Mouse (Mus musculus) forebrain, embryonic 14.5 days (tissue): ENCODE results near the gene Fam178b. TPM values are rescaled to one million over a fixed set of nuclear protein-coding genes. Genes with fewer than 3 reads are reported as not detected.

Experiments
- ATAC-seq: fragments of 200-750 bp; cut with Nextera tagmentation; 2 replicates; pipeline ENCODE4 v1.8.0; 2017; ENCODE audit warnings: mild to moderate bottlenecking, moderate library complexity
- DNase-seq: peaks from one replicate; pipeline ENCODE4 v3.0.0-alpha.2; 2015; ENCODE audit warnings: low spot score
- H3K27ac ChIP-seq: fragments of 300-500 bp; sonication (generic); 2 replicates; pipeline ENCODE4 v1.5.1; 2014; ENCODE audit warnings: low read depth, mild to moderate bottlenecking, control low read depth, low read length, moderate library complexity
- H3K27me3 ChIP-seq: fragments of 300-500 bp; sonication (generic); replicated peaks from 2 replicates; pipeline ENCODE4 v1.6.1; 2014; ENCODE audit warnings: low read length, control low read depth, mixed read lengths; ENCODE audit not compliant: control insufficient read depth, insufficient read depth
- H3K36me3 ChIP-seq: fragments of 300-500 bp; sonication (generic); 2 replicates; pipeline ENCODE4 v1.6.1; 2014; ENCODE audit warnings: low read length, control low read depth; ENCODE audit not compliant: control insufficient read depth, insufficient read depth
- H3K4me1 ChIP-seq: fragments of 300-500 bp; sonication (generic); 2 replicates; pipeline ENCODE4 v1.6.1; 2014; ENCODE audit warnings: antibody characterized with exemption, low read length, control low read depth; ENCODE audit not compliant: control insufficient read depth, insufficient read depth
- H3K4me2 ChIP-seq: fragments of 300-500 bp; sonication (generic); 2 replicates; pipeline ENCODE4 v1.6.1; 2014; ENCODE audit warnings: mild to moderate bottlenecking, control low read depth, low read length
- H3K4me3 ChIP-seq: fragments of 300-500 bp; sonication (generic); 2 replicates; pipeline ENCODE4 v1.5.1; 2014; ENCODE audit warnings: low read depth, low read length, control low read depth
- H3K9ac ChIP-seq: fragments of 300-500 bp; sonication (generic); 2 replicates; pipeline ENCODE4 v1.6.1; 2014; ENCODE audit warnings: mild to moderate bottlenecking, low read length, control low read depth, moderate library complexity
- H3K9me3 ChIP-seq: fragments of 300-500 bp; sonication (generic); replicated peaks from 2 replicates; pipeline ENCODE4 v1.6.1; 2016; ENCODE audit warnings: low read length, control low read depth, mixed read lengths; ENCODE audit not compliant: control insufficient read depth
- WGBS: fragments of 180-500 bp; shearing (Covaris S2); extraction: QIAGEN DNeasy Blood & Tissue Kit; methylation state at CpG from one replicate; pipeline ENCODE4 v1.1.7; 2014; 5-methylcytosine and 5-hydroxymethylcytosine counted together
- polyA plus RNA-seq: library from polyadenylated mRNA; unstranded; fragments of >200 nt; fragmentation: Nextera tagmentation; extraction: Ambion mirVana; gene quantifications from 2 replicates; pipeline ENCODE4 v1.2.1, GENCODE M21; 2014

Fam178b gene
- polyA plus RNA-seq, 1 experiment from 2014 or later: not detected

DNA sequence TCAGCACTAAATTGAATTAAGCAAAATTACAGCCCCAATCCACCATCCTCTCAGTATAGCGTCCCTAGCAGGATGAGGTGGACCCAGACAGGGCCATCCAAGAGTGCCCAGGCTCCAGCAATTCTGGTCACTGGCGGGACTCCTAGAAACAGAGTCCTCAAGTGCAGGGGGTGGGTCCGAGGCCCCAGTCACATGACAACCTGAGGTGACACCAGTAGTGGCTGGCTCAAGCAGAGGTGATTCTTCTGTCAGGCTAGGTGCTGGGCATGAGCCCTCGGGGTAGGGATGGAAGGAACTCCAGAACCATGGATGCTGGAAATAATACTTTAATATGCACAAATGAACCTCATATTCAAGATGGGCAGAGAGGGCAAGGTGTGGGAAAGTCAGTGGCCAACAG, 120.6 kb downstream of the Fam178b start:
- Histone ChIP-seq H3K4me1 (peaks cover 6% of the 10 kb centered on the region; the same call in 1 of the 2 replicates), H3K27me3 (no peaks in the 10 kb centered on the region), H3K27ac (no peak overlapping the region), H3K9me3 (no peaks in the 10 kb centered on the region), H3K9ac (no peak overlapping the region), H3K4me2 (no peak overlapping the region), H3K4me3 (no peak overlapping the region), H3K36me3 (no peaks in the 10 kb centered on the region)
- ATAC-seq: no peak
- 74% methylated on average over 4 of the region's 4 CpGs for WGBS
- no peak for DNase-seq

DNA sequence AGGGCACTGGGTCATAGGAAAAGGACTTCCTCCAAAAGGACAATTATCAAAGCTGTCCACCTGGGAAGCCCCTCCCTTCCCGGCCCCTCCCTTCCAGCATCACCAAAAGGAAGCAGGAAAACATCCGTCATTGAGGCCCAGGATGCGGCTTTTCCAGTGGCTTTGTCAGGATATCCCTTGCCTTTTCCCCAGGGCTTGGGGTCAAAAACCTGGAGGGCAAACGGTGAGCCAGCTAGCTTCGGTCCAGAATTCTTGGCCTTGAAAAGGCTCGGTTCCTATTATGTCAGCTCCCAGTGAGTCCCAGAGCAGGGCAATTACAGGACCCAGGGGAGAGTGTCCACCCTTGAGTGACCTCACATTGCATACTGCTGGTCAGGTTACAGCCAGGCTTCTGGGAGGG, 122.1 kb downstream of the Fam178b start:
- Histone ChIP-seq H3K36me3 (no peaks in the 10 kb centered on the region), H3K27me3 (no peaks in the 10 kb centered on the region), H3K4me2 (no peak overlapping the region), H3K4me1 (peaks cover 6% of the 10 kb centered on the region; the same call in 1 of the 2 replicates), H3K4me3 (no peak overlapping the region), H3K9ac (no peak overlapping the region), H3K9me3 (no peaks in the 10 kb centered on the region), H3K27ac (no peak overlapping the region)
- 72% methylated on average over 6 of the region's 6 CpGs for WGBS
- ATAC-seq (no peak), DNase-seq (no peak)

DNA sequence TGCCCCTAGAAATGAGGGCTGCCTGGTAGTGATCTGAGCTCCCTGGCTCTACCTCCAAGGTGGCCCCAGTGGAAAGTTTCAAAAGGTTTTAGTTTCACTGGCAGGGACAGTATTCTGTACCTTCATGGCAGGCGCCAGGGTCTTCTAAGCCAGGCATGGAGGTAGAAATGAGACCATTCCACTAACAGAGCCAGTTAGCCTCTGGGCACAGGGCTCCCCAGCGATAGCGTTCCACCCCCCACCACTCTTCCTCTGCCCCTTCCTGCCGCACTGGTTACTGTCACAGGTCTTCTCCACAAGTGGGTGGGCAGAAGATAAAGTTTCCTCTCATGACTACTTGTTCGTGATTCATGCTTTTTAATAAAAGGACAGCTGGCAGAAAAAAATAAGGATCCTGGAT, 123.1 kb downstream of the Fam178b start:
- Histone ChIP-seq H3K4me3 (no peak overlapping the region), H3K9me3 (no peaks in the 10 kb centered on the region), H3K9ac (no peak overlapping the region), H3K27ac (no peak overlapping the region), H3K4me2 (no peak overlapping the region), H3K36me3 (peaks cover 3% of the 10 kb centered on the region; the same call in 1 of the 2 replicates), H3K4me1 (peaks cover 16% of the 10 kb centered on the region), H3K27me3 (no peaks in the 10 kb centered on the region)
- no peak for ATAC-seq
- 72% methylated on average over 5 of the region's 5 CpGs for WGBS
- no peak for DNase-seq

DNA sequence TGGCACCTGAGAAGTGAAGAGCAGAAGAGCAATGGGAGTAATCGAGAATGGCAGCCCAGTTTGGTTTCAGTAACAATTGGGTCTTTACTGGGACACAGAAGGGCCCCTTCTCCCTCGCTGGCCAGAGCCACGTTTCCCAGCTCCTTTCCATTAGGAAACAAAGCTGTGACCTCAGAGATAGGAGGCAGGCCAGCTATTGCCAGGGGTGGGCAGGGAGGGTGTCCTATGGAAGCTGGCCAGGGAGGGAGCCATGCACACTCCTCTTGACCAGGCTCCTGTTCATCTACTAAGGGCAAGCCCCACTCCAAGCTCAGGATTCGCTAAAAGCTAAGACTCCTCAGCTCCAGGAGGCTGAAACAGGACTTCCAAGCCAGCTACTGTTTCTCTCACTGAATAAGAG, 123.7 kb downstream of the Fam178b start:
- 12% methylated on average over 4 of the region's 4 CpGs for WGBS

GRCm38 (mm10) chr1:36558031-36558993, 124.7 kb downstream of the Fam178b start, which contains the start of gene Sema4c:
Gene Sema4c (minus strand): TSS chr1:36558349.
- ATAC-seq (peak; percentile 56), DNase-seq (peak; percentile 87)
- peaks cover 19% of the 10 kb centered on the region for H3K36me3 ChIP-seq
- H3K9ac ChIP-seq: peak within 1 kb of the TSS; percentile 100
- H3K9me3 ChIP-seq: no peaks in the 10 kb centered on the region
- peak within 1 kb of the TSS; percentile 100 for H3K27ac ChIP-seq
- WGBS: 1% methylated on average over 58 of the region's 69 CpGs
- no peaks in the 10 kb centered on the region for H3K27me3 ChIP-seq
- peak within 1 kb of the TSS; percentile 99 for H3K4me3 ChIP-seq
- H3K4me2 ChIP-seq: peak within 1 kb of the TSS; percentile 99
- H3K4me1 ChIP-seq: peaks cover 20% of the 10 kb centered on the region

More for the DNA sequence above, 123.7 kb downstream of the Fam178b start:
- no peak overlapping the region for H3K27ac ChIP-seq
- DNase-seq (no peak), ATAC-seq (no peak)
- no peak overlapping the region for H3K9ac ChIP-seq
- no peaks in the 10 kb centered on the region for H3K9me3 ChIP-seq
- no peak overlapping the region for H3K4me3 ChIP-seq
- peaks cover 9% of the 10 kb centered on the region for H3K36me3 ChIP-seq
- no peak overlapping the region for H3K4me2 ChIP-seq
- no peaks in the 10 kb centered on the region for H3K27me3 ChIP-seq
- peaks cover 20% of the 10 kb centered on the region for H3K4me1 ChIP-seq

GRCm38 (mm10) chr1:36557457-36558011, 125.4 kb downstream of the Fam178b start:
- DNase-seq (peak; percentile 82), ATAC-seq (peak; percentile 62)
- peaks cover 26% of the 10 kb centered on the region for H3K36me3 ChIP-seq
- H3K4me2 ChIP-seq: peak overlapping the region; percentile 99
- WGBS: under 1% methylated on average over 48 of the region's 48 CpGs
- H3K4me1 ChIP-seq: peaks cover 20% of the 10 kb centered on the region
- H3K27me3 ChIP-seq: no peaks in the 10 kb centered on the region
- H3K27ac ChIP-seq: peak overlapping the region; percentile 100
- no peaks in the 10 kb centered on the region for H3K9me3 ChIP-seq
- H3K4me3 ChIP-seq: peak overlapping the region; percentile 99
- H3K9ac ChIP-seq: peak overlapping the region; percentile 100

DNA sequence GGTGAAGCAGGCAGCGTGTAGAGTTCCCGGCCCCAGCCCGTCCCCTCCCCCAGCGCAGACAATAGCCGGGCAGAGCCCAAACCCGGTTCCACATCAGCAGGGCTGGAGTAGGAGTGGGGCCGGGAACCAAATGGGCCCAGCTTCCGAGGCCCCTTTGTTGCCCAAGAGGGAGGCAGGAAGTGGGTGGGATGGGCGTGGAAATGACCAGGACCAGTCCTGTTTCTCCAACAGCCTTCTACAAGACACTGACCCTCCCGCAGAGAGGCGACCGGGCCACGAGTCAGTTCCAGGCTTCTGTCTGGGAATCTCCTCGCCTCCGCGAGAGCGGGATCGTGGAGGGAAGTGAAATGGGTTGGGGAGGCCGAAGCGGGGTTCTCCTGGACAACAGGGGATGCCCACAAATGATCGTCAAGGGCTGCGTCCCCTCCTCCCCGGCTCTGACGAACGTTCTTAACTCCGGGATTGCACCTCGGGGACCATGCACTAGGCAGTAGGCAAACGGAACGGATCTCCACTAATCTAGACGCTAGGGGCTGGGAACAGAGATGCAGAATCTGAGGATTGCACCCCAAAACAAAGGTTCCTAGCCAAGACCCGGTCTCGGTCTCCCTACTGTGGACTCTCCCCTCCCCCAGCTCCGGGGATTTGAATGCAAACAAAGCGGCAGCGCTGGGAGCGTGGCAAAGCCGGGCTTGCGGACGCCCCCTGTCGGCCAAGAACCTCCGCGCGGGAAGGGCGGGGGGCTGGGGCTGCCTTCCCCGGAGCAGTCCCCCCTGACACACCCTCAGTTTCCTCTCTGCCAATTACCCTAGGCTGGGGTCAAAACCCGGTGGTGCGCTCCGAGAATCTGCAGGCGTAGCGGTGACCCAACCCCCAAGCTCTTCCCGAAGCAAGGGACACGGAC, 126.2 kb downstream of the Fam178b start:
- Histone ChIP-seq H3K9ac (peak overlapping the region; percentile 100), H3K27ac (peak overlapping the region; percentile 100), H3K4me3 (peak overlapping the region; percentile 99), H3K9me3 (no peaks in the 10 kb centered on the region), H3K4me1 (peaks cover 20% of the 10 kb centered on the region), H3K27me3 (no peaks in the 10 kb centered on the region), H3K4me2 (peak overlapping the region; percentile 99), H3K36me3 (peaks cover 34% of the 10 kb centered on the region)
- peak; percentile 84 for ATAC-seq
- WGBS: under 1% methylated on average over 52 of the region's 52 CpGs
- peak; percentile 97 for DNase-seq

- H3K4me3 ChIP-seq: peak overlapping the region; percentile 99
- H3K27ac ChIP-seq: peak overlapping the region; percentile 100
- H3K27me3 ChIP-seq: no peaks in the 10 kb centered on the region
- peak overlapping the region; percentile 99 for H3K4me2 ChIP-seq
- H3K9me3 ChIP-seq: no peaks in the 10 kb centered on the region
- no peak for DNase-seq
- no peak for ATAC-seq
- peaks cover 20% of the 10 kb centered on the region for H3K4me1 ChIP-seq
- 4% methylated on average over 8 of the region's 8 CpGs for WGBS
- H3K36me3 ChIP-seq: peaks cover 43% of the 10 kb centered on the region
- H3K9ac ChIP-seq: peak overlapping the region; percentile 100
Measured at GRCm38 (mm10) chr1:36555798-36556395, 127.1 kb downstream of the Fam178b start.
